Mouse (Mus musculus): ENCODE measurements around the gene Lrfn3.

Gene Lrfn3

DNA sequence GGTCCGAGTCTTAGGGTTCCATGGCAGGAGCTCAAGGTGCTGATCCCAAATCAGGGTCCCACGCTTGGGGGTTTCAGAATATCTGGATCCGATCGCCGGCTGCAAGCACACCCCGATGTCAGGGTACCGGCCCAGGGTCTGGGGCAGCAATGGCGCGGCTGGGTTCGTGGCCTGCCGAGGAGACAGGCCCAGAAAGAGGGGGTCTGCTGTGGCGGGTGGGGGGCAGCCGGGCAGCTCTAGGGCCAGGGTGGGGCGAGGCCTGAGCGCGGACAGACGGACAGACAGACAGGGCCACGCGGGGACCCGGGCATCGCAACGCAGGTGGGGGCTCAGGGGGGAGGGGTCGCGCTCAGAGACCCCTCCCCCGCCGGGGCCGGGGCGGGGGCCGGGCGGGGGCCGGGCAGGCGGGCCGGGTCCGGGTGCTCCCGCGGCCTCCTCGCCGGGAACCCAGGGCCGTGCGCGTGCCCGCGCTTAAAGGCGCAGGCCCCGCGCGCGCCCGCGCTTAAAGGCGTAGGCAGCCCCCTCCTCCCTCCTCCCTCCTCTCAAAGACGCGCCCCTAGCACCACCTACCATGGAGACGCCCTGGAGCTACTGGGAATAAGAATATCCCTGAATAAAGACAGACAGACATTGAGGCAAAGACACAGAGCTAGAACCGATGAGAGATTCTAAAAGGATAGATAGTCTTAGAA, at the start of gene Lrfn3:
Gene Lrfn3, minus strand, starts transcription at position 121 of the 692 bp plus-strand sequence.
- DNase-seq = peak; percentile 95

DNA sequence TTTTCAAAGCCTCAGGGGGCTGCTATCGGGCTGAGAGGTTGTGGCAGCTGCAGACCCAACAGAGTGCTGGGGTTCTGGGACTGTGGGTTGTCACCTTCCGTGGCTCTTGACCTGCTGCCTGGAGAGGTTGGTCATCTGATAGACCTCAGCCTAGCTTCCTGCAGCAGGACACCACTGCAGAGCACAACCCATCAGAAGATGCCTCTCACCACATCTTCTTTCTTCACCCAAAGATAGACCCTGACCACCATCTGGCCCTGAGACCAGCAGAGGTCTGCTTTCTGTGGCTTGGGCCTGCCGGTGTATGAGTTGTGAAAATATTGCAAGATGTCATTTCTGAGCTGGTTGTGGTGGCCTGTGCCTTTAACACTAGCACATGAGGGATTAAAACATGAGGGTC, 48.5 kb upstream of the Lrfn3 start:
- no peak for DNase-seq

DNA sequence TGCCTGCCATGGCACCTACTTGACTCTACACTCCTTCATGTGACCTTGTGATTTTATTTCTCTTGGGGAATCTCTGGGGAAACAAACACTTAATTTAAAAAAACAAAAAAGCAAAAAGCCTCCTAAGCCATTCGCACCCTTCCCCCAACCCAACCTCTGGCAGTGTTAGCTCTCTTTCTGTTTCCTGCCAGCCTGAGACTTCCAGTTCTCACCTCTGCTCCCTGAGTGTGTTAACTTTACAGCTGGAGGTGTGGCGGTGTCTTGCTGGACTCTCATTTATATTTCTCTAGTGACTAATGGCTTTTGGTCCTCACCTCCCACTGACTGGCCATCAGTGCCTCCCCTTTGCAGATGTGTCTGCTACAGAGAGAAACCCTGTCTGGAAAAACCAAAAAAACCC, 47.2 kb upstream of the Lrfn3 start:
- DNase-seq = peak; percentile 52

DNA sequence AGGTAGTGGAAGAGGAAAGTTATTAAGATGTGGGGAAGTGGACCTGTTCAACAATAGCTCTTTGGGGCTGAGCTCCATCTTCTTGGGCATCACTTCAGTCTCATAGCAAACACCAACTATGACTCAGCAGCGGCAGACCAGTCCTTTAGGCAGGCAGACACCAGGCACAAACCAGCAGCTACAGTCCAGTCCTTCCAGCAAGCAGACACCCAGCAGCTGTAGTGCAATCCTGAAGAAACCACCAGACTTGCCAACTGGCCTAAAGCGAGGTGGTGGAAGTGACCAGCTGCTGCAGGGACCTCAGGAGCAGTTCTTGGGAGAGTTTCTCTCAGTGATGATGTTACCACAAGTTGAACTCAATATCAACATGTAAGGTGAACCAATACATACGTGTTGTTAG, 46.1 kb upstream of the Lrfn3 start:
- peak; percentile 83 for DNase-seq

DNA sequence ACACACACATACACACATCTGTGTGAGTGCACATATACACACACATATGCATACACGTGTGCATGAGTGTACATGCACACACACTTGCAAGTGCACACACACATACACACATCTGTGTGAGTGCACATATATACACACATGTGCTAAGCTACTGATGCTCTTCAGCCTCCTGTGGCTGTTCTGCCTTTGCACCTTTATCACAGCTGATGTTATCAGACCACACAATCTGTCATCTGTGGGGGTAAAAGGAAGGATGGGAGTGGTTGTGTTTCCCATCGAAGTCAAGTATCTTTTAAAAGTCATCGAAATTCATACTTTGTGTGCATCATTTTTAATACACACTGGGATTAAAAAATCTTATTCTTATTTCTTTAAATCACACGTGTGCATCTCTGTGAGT, 39.8 kb upstream of the Lrfn3 start:
- peak; percentile 1 for DNase-seq

DNA sequence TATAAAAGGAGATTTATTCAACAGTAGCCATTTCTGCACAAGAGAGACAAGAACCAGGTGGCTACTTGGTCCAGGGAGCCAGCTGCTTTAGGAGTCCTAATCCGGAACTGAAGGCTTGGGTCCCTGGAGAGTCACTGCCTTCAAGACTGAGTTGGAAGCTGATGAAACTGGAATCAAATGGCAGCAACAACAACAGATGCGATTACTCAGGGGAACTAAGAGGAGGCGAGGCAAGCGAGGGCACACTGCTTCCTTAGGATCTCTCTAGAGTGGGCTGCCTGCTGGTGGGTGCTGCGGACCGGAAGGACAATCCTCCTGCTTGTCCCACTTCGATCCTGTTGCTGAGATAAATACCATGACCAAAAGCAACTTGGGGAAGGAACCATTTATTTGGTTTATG, 37.1 kb upstream of the Lrfn3 start:
- DNase-seq = peak; percentile 69

DNA sequence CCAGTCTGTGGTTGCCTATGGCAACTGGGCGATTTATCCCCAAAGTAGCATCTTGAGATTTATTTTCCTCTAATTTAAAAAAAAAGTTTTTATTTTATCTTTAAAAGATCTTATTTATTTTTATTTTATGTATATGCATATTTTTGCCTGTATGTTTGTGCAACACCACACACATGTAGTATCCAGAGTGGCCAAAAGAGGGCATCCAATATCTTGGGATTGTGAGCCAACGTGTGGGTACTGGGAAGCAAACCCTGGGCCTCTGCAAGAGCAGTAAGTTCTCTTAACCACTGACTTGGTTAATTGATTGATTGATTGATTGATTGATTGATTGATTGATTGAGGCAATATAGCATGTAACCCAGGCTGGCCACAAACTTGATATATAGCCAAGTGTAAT, 32.3 kb upstream of the Lrfn3 start:
- DNase-seq = no peak

DNA sequence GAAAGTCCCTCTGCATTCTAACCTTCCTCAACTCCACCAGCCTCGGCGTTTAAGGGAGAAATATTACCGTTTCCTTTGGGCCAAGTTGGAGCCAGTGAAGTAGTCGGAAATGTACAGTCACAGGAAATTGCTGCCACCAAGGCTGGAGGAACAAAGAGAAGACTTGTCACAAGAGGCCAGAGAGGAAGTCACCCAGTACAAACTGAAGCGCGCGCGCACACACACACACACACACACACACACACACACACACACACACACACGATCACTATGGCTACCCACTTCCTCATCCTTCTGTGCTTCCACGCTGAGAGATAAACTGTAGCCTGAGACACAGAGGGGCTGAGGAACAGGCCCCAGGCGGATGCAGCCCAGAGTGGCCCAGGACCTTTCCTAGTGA, 31.8 kb upstream of the Lrfn3 start:
- peak; percentile 96 for DNase-seq

DNA sequence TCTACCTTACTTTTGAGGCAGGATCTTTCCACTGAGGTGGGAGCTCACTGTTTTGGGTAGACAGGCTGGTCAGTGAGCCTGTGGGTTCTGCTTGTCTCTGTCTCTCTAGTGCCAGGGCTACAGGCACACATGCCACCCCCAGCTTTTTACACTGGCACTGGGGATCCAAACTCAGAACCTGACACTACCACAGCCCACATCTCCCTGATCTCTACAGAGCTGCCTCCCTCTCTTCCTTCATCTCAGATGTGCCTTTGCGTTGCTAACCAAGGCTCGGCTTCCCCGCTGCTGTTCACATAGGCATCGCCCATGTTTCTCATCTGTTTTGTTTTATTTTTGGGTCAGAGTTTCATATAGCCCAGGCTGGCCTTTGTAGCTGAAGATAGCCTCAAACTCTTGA, 31.1 kb upstream of the Lrfn3 start:
- no peak for DNase-seq

DNA sequence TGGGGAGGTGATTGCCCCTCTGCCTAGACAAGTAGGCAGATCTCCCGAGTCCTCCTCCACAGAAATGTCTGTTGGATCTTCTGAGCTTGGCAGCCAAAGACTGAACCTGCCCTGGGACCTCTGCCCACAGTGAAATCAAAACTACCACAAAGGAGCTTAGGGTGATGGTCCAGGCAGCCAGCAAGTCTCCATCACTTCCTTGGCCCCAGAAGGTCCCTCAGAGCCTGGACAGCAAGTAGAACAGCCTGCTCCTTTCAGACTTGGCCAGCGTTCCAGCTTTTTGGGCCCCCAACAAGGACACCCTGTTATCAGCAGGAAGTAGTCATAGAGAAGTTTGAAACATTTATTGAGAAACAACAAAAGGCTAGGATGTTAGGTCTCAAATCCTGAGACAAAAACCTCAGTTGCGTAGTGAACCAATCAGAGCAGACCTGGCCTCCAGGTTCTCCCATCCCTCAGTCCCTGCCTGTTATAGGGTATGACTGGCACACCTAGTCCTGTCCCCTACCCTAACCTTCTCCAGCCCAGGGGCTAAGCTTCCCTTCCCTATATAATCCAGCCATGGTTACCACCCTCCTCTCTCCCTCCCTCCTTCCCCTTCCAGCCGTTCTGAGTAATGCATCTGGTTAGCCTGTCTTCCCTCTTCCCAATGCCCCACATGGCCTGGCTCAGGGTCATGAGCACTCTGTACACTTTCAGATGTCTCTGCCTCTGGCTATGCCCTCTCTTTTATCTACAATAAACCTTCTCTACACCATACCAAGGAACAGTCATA, 30.4 kb upstream of the Lrfn3 start:
- no peak for DNase-seq

DNA sequence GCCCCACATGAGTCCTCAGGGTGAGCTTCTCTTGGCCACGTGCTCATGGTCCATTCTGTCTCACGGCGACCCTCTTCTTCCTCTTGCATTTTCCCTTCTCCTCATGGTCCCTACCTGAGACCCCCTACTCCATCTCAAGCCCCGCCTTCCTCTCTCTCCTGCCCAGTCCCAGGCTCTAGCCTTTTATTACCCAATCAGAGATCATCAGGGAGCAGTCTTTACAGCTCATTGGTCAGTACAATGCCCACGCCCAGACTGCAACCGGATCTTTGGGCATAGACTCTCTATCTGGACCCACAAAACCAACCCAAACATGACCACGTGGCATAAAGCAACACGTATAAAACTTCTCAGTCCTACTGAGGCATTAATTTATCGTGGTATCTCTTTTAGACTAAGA, 21.5 kb upstream of the Lrfn3 start:
- peak; percentile 55 for DNase-seq

DNA sequence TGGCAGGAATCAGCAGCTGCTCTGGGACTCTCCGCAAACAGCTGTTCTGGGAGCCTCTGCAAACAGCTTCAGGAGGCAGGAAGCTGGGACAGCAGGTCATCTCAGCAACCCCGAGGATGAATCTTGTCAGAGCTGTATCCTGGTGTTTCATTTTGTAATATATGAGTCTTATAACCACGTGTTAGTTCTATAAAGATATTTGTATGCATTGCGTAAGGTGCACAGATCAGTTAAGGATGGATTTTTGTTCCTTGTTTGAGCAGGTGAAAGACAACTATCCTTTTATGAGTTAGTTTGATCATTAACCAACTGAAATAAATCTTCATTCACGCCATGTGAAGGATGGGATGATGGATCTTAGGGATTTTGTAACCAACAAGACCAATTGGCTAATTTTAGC, 17.5 kb upstream of the Lrfn3 start:
- no peak for DNase-seq

DNA sequence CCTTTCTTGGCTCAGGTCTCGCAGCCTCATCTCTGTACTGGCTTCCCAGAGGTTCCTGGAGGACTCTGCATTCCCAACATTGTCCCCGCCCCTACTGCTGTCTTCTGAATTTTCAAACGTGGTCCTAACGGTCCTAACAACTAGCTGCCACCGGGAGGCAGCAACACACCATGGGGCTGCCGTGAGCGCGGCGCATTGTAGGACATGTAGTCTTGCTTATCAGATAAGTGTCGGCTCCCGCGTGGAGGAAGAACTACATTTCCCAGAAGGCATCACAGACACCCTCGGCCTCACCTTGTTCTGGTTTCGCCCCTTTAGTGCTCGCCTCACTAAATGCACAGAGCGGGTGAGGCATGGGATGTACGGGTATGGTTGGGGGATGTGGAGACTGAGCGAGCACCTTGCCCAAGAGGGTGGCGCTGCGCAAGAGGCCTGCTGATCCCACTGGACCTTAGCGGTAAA, 11.0 kb upstream of the Lrfn3 start:
- DNase-seq = peak; percentile 99

DNA sequence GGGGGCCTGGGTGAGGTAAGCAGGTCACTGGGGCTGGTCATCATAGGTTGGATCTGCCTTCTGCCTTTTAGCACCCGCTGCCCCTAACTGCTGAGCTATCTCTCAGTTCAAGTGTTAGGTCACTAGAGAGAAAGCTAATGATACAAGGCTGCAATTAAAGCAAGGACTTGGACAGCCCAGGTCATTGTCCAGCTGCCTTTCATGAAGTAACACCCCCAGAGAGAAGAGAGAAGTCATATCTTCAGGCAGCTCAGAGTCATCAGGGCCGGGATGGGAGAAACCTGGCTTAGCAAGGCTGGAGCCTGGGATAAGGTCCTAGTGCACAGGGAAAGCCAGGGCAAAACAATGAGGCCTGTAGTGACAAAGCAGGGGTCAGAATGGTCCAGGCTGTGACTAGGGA, 4.9 kb upstream of the Lrfn3 start:
- peak; percentile 74 for DNase-seq

DNA sequence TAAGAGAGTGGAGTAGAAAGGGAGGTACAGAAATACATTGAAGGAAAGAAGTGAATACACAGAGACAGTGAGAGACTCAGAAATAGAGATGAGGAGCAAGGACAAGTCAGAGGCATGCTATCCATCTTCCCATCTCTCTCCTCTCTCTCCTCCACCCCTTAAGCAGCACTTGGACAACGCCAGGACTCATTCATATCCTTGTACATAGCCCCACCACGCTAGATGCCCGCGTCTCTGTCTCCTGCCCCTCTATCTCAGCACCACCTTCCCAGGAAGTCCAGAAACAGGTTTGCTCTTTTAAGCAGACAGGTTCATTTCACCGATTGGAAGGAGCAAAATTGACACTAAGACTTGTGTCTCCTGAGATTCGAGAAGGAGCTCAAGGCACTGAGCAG, 769 bp upstream of the Lrfn3 start:
- DNase-seq = peak; percentile 59

DNA sequence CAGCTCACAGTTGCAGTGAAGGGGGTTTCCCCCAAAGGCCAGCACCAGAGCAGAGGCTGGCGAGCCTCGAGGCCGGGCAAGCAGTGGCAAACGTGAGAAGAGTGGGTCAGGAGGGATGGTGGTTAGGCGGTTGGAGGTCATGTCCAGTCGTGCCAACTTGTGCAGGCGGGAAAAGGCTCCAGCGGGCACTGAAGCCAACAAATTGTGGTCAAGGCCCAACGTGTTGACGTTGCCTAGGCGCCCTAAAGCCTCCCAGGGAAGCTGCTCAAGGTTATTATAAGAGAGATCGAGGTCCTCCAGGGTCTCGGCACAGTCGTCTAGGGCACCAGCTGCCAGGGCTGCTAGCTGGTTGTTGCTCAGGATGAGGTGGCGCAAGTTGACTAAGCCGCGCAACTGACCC, 2.5 kb downstream of the Lrfn3 start:
- no peak for DNase-seq

DNA sequence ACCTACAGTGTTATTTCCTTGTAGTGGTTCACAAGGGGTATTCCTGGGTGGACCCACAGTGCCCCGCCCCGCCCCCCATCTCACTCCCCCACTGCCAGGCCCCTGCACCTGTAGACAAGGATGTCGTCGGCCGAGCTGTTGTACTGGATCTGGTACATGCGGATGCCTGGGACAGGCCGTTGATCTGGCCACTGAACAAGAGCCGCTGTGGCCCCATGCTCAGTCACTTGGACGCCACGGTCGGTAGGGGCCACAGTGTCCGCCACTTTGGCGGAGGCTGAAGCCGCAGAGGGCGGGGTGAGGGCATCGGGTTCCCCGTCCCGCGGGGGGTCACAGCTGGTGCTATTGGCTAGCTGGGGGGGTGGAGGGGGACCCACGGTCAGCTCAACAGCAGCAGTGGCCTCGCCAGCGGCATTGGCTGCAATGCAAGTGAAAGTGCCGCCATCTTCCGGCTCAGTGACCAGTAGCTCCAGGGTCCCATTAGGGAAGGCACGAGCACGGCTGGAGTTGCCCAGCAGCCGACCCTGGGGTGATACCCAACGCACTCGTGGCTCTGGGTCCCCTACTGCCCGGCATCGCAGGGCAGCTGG, 3.2 kb downstream of the Lrfn3 start:
- DNase-seq = peak; percentile 89

DNA sequence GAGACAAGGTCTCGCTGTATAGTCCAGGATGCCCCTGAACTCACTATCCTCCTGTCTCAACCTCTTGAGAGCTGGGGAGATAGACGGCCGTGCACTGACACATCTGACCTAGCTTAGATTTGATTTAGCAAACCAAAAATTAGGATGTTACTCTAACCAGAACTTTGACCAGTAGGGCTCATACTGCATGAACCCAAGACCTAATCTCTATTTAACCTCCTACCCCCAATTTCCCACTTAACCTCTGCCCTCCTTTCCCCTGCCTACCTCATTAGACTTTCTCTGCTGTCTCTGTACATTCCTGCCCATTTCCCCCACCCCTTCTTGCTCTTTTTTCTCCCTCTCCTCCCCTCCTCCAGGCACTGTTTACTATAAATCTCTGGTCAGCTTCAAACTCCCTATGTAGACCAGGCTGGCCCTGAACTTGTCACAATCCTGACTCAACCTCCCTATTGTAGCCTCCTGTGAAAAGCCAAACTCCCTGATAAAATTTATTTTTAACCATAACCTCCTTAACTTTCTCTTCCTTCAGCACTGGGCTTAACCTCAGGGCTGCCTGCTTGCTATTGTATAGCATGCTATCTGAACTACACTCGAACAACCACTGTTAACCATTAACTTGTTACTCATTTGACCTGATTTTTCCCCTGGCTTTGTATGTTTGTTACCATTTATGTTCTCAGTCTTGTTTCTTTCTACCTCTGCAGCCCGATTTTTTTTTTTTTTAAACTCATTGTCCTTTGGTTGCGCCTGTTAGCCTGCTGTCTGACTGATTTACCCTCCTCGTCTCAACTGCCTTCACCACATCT, 4.0 kb downstream of the Lrfn3 start:
- peak; percentile 61 for DNase-seq

DNA sequence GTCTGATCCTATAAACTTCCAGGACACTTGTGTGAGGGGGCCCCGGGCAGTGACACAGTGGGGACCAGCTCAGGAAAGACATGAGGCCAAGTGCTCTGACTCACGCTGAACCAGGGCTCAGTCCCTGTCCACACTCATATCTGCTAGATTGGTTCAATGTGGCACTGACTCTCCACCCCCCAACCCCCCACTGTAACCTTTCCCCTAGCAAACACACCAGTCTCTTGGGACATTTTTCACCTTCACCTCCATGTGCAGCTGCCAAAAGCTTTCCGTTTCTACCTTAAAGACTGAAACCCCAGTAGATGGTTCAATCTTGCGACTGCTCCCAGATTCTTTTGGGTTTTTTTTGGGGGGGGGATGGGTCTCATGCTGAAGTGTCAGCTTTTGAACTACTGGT, 8.5 kb downstream of the Lrfn3 start:
- no peak for DNase-seq

DNA sequence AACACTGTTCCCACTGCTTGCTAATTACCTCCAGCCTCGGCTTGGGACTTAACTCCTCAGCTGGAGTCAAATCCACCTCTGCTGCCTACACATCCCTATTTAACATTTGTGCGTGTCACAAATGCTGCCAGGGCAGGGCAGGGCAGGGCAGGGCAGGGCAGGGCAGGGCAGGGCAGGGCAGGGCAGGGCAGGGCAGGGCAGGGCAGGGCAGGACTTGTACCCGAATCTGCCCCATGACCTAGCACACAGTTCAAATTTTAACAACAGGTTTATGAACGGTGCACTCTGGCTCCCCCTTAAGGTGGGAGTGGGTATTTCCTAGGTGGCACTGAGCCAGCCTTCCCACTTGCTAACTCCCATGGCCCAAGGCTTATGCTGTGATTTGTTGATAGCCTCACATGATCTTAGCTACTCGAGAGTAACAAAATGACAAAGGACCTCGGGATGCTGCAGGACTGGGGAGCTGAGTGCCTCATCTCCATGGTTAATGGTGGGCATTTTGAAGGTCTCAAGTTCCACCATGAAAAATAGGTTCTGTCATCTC, 9.2 kb downstream of the Lrfn3 start:
- peak; percentile 93 for DNase-seq

DNA sequence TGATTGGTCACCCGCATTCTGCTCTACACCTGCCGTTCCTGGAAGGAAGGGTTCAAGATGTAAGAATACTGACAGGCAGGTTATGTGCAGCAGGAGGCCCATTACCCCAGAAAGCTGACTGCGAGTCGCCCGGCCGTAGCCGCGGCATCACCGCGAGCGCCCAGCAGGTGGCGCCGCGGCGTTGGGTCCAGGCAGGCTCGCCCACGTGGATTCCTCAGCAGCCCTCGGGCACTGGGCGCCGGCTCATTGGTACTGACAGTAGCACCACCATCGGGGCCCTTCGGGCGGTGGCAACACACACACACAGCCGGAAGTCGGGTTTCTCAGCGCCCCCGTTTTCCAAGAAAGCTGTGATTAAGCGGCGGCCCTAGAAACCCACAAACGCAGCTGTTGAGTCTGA, 14.7 kb downstream of the Lrfn3 start:
- DNase-seq = no peak

DNA sequence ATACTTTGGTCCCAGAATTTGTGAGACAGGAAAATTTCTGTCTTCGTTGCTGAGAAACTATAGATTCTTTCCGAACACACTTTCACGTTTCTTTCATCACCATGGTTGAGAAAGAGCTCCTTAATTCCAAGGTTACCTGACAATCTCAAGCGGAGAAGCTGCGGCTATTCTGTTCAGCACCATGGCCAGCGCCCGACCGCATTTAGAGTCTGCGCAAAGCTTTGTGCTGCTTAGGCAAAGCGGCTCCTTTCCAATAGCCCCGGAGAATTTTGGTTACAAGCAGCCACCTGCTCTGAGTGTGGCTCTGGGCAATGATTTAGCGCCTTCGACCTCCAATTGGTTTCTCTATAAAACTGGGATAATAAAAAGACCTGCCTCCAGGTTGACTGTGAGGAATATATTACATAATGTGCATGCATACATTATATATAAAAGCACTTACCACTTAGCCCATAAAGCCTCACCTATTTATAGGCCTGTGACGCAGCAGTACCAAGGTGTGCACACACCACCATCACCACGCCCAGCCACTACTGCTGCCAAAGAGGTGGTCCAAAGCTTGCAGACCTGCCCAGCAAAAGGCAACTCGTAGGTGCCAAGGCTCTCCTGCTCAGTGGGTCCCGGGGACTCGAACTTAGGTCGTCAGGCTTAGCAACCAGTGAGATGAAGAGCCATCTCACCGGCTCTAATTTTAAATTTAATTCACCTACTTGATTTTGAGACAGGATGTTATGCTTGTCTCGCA, 15.8 kb downstream of the Lrfn3 start:
- no peak for DNase-seq

Data from heart, adult 11 months (tissue).